ENCODE assay signal across 27 mouse cellular contexts in genomic region chr2:121477491-121478266, GRCm38 (mm10). TPM values are rescaled to one million over a fixed set of nuclear protein-coding genes. Genes with fewer than 3 reads are reported as not detected.
"Had no signal": no experiment of that assay in that cellular context is flagged by ENCODE, and none has a peak within 500 bp of the region (broad histone marks: within the 10 kb centered on the region; RNA-seq: fewer than 3 reads in every experiment).

No protein-coding gene starts in this region.

- ATAC-seq: hindbrain, postnatal 0 days; intestine, embryonic 16.5 days had no signal

- H3K27ac ChIP-seq: gastrocnemius, adult 2 months; heart, adult 2 months; heart, embryonic 13.5 days; heart, embryonic 15.5 days; hindbrain, embryonic 13.5 days; hindbrain, embryonic 15.5 days; hindbrain, postnatal 0 days; kidney, embryonic 15.5 days; kidney, postnatal 0 days; limb, embryonic 12.5 days; liver, embryonic 13.5 days had no signal

- H3K4me1 ChIP-seq: limb, embryonic 12.5 days had no signal

- H3K9ac ChIP-seq: heart, embryonic 13.5 days; heart, embryonic 15.5 days; hindbrain, embryonic 13.5 days; hindbrain, embryonic 15.5 days; kidney, embryonic 15.5 days; limb, embryonic 12.5 days; liver, embryonic 13.5 days had no signal

- H3K4me2 ChIP-seq: heart, embryonic 11.5 days; heart, embryonic 13.5 days; heart, embryonic 15.5 days; hindbrain, embryonic 13.5 days; hindbrain, embryonic 15.5 days; kidney, embryonic 15.5 days; limb, embryonic 12.5 days; liver, embryonic 11.5 days; liver, embryonic 13.5 days had no signal

- H3K4me3 ChIP-seq: gastrocnemius, adult 2 months; heart, adult 2 months; heart, embryonic 13.5 days; heart, embryonic 15.5 days; hindbrain, embryonic 13.5 days; hindbrain, embryonic 15.5 days; kidney, embryonic 15.5 days; limb, embryonic 12.5 days; liver, embryonic 13.5 days had no signal

- H3K36me3 ChIP-seq: heart, embryonic 13.5 days; heart, embryonic 15.5 days; hindbrain, embryonic 13.5 days; hindbrain, embryonic 15.5 days; kidney, embryonic 15.5 days; limb, embryonic 12.5 days had no signal

- H3K27me3 ChIP-seq: heart, embryonic 13.5 days; heart, embryonic 15.5 days; hindbrain, embryonic 13.5 days; hindbrain, embryonic 15.5 days; kidney, embryonic 15.5 days; limb, embryonic 12.5 days; liver, embryonic 13.5 days had no signal

- H3K9me3 ChIP-seq: heart, embryonic 13.5 days; heart, embryonic 15.5 days; hindbrain, embryonic 13.5 days; hindbrain, embryonic 15.5 days; kidney, embryonic 15.5 days; limb, embryonic 12.5 days; liver, embryonic 13.5 days had no signal

- DNase-seq: gastrocnemius, adult 2 months; gastrocnemius, postnatal 10 days; gastrocnemius, postnatal 36 days; heart, adult 2 months; heart, postnatal 14 days; heart, postnatal 36 days; kidney, adult 11 months; kidney, adult 2 months; kidney, adult 9 months; kidney, postnatal 14 days; kidney, postnatal 36 days; layer of hippocampus, adult 9-11 months; layer of hippocampus, postnatal 36 days; left cerebral cortex, postnatal 4 days; liver; liver, embryonic 13.5 days had no signal

RNA-seq across cellular contexts. Expression of gene Serinc4, which starts 21.1 kb away (rescaled TPM):
- total RNA-seq: gastrocnemius, adult 2 months; gastrocnemius, postnatal 36 days; heart, adult 2 months; heart, postnatal 36 days had no signal
- polyA plus RNA-seq: intestine, embryonic 16.5 days; limb, embryonic 12.5 days had no signal
